Mouse (Mus musculus): ENCODE measurements around the gene Neurog3.

Neurog3 gene

GRCm38 (mm10) chr10:62132691-62133281 lies at the start of gene Neurog3:
Gene Neurog3, plus strand, starts transcription at chr10:62133090.
- DNase-seq: peak; percentile 1

GRCm38 (mm10) chr10:62086044-62086443 lies 46.8 kb upstream of the Neurog3 start:
- no peak for DNase-seq

GRCm38 (mm10) chr10:62086826-62087225 lies 46.1 kb upstream of the Neurog3 start:
- no peak for DNase-seq

- DNase-seq: no peak
Measured at GRCm38 (mm10) chr10:62088411-62088810, 44.5 kb upstream of the Neurog3 start.

GRCm38 (mm10) chr10:62089071-62089470 lies 43.8 kb upstream of the Neurog3 start:
- DNase-seq: no peak

GRCm38 (mm10) chr10:62089486-62089885 lies 43.4 kb upstream of the Neurog3 start:
- DNase-seq: no peak

GRCm38 (mm10) chr10:62093903-62094302 lies 39.0 kb upstream of the Neurog3 start:
- DNase-seq: no peak

GRCm38 (mm10) chr10:62094401-62094800 lies 38.5 kb upstream of the Neurog3 start:
- DNase-seq: no peak

- no peak for DNase-seq
Measured at GRCm38 (mm10) chr10:62099749-62100403, 33.0 kb upstream of the Neurog3 start.

GRCm38 (mm10) chr10:62101504-62102439 lies 31.1 kb upstream of the Neurog3 start:
- peak; percentile 84 for DNase-seq

- DNase-seq: peak; percentile 77
Measured at GRCm38 (mm10) chr10:62104835-62105576, 27.9 kb upstream of the Neurog3 start.

- DNase-seq: no peak
Measured at GRCm38 (mm10) chr10:62107048-62107447, 25.8 kb upstream of the Neurog3 start.

- peak; percentile 87 for DNase-seq
Measured at GRCm38 (mm10) chr10:62110504-62111206, 22.2 kb upstream of the Neurog3 start.

- no peak for DNase-seq
Measured at GRCm38 (mm10) chr10:62111207-62111576, 21.7 kb upstream of the Neurog3 start.

- no peak for DNase-seq
Measured at GRCm38 (mm10) chr10:62113865-62114647, 18.8 kb upstream of the Neurog3 start.

GRCm38 (mm10) chr10:62127137-62127536 lies 5.8 kb upstream of the Neurog3 start:
- no peak for DNase-seq

GRCm38 (mm10) chr10:62127711-62128231 lies 5.1 kb upstream of the Neurog3 start:
- no peak for DNase-seq

GRCm38 (mm10) chr10:62128316-62128951 lies 4.5 kb upstream of the Neurog3 start:
- DNase-seq: no peak

- no peak for DNase-seq
Measured at GRCm38 (mm10) chr10:62135696-62136470, 3.0 kb downstream of the Neurog3 start.

- no peak for DNase-seq
Measured at GRCm38 (mm10) chr10:62137150-62137549, 4.3 kb downstream of the Neurog3 start.
